Mouse (Mus musculus): ENCODE results near the gene 4632433K11Rik. TPM values are rescaled to one million over a fixed set of nuclear protein-coding genes. Genes with fewer than 3 reads are reported as not detected.
"Not testable (repeated sequence)": the region's sequence is repeated elsewhere in the genome, so short reads cannot be mapped to it uniquely, and the experiment has no call there.

The 4632433K11Rik gene
- 0.62 TPM in 1 of 2 replicates, not detected in the other for total RNA-seq (2015)
- 0.81 TPM in 1 of 2 replicates, not detected in the other for total RNA-seq (2017)

GRCm38 (mm10) chr7:5033818-5034217 is at the start of gene 4632433K11Rik:
Gene 4632433K11Rik (plus strand): TSS chr7:5034118.
- ATAC-seq (ENCODE audit: poor library complexity, severe bottlenecking) = no peak

GRCm38 (mm10) chr7:4988250-4988649 is 45.7 kb upstream of the 4632433K11Rik start:
- ATAC-seq (ENCODE audit: poor library complexity, severe bottlenecking) = no peak

- ATAC-seq (ENCODE audit: poor library complexity, severe bottlenecking) = no peak
Measured at GRCm38 (mm10) chr7:4993347-4993998, 40.4 kb upstream of the 4632433K11Rik start.

- no peak for ATAC-seq (ENCODE audit: poor library complexity, severe bottlenecking)
Measured at GRCm38 (mm10) chr7:4993999-4994788, 39.7 kb upstream of the 4632433K11Rik start.

- no peak for ATAC-seq (ENCODE audit: poor library complexity, severe bottlenecking)
Measured at GRCm38 (mm10) chr7:4995268-4996002, 38.5 kb upstream of the 4632433K11Rik start.

GRCm38 (mm10) chr7:4996003-4996895 is 37.7 kb upstream of the 4632433K11Rik start, which contains the start of gene Zfp579:
Gene Zfp579 (minus strand): TSS chr7:4996158.
- ATAC-seq (ENCODE audit: poor library complexity, severe bottlenecking) = peak; percentile 92

GRCm38 (mm10) chr7:4996934-4997333 is 37.0 kb upstream of the 4632433K11Rik start:
- ATAC-seq (ENCODE audit: poor library complexity, severe bottlenecking) = no peak

- no peak for ATAC-seq (ENCODE audit: poor library complexity, severe bottlenecking)
Measured at GRCm38 (mm10) chr7:4999876-5000275, 34.0 kb upstream of the 4632433K11Rik start.

GRCm38 (mm10) chr7:5002876-5003275 is 31.0 kb upstream of the 4632433K11Rik start:
- ATAC-seq (ENCODE audit: poor library complexity, severe bottlenecking) = not testable (repeated sequence)

GRCm38 (mm10) chr7:5008229-5008628 is 25.7 kb upstream of the 4632433K11Rik start:
- ATAC-seq (ENCODE audit: poor library complexity, severe bottlenecking) = no peak

- no peak for ATAC-seq (ENCODE audit: poor library complexity, severe bottlenecking)
Measured at GRCm38 (mm10) chr7:5012681-5013513, 21.0 kb upstream of the 4632433K11Rik start.

- peak; percentile 66 for ATAC-seq (ENCODE audit: poor library complexity, severe bottlenecking)
Measured at GRCm38 (mm10) chr7:5014251-5015117, 19.4 kb upstream of the 4632433K11Rik start, which contains the start of the genes Zfp524 and Fiz1. Gene Zfp524 (plus strand): TSS chr7:5014415. Gene Fiz1 (minus strand): TSS chr7:5014697.

- ATAC-seq (ENCODE audit: poor library complexity, severe bottlenecking) = peak; percentile 66
Measured at GRCm38 (mm10) chr7:5015118-5016001, 18.6 kb upstream of the 4632433K11Rik start, which contains the start of gene Gm44973. Gene Gm44973 (plus strand): TSS chr7:5015496.

- ATAC-seq (ENCODE audit: poor library complexity, severe bottlenecking) = no peak
Measured at GRCm38 (mm10) chr7:5016057-5016456, 17.9 kb upstream of the 4632433K11Rik start.

GRCm38 (mm10) chr7:5016920-5017319 is 17.0 kb upstream of the 4632433K11Rik start:
- ATAC-seq (ENCODE audit: poor library complexity, severe bottlenecking) = no peak

GRCm38 (mm10) chr7:5017352-5017751 is 16.6 kb upstream of the 4632433K11Rik start:
- no peak for ATAC-seq (ENCODE audit: poor library complexity, severe bottlenecking)

- no peak for ATAC-seq (ENCODE audit: poor library complexity, severe bottlenecking)
Measured at GRCm38 (mm10) chr7:5017931-5018330, 16.0 kb upstream of the 4632433K11Rik start.
